Mouse (Mus musculus) left cerebral cortex, postnatal 10 days (tissue): ENCODE measurements around the gene Chac2. TPM values are rescaled to one million over a fixed set of nuclear protein-coding genes. Genes with fewer than 3 reads are reported as not detected.

Experiments
- total RNA-seq, 2 experiments: library from RNA; stranded (reverse); gene quantifications; 2 replicates each; pipeline ENCODE4 v1.2.3; 2021

The Chac2 gene
- total RNA-seq, 2 experiments from 2014 or later = 15.4 to 16.4 TPM

Other genes starting within 250 kb of the Chac2 start
- gene Psme4, start 214.6 kb downstream of the Chac2 start, total RNA-seq = 10 to 100 TPM; 54.5 to 55.2 TPM
- 1 to 10 TPM; 8.1 to 8.4 TPM for gene Gpr75, start 101.0 kb downstream of the Chac2 start, total RNA-seq
- gene Asb3, start 100.9 kb downstream of the Chac2 start, total RNA-seq = 10 to 100 TPM; 14.2 to 16.2 TPM
- gene Erlec1, start 32.0 kb downstream of the Chac2 start, total RNA-seq = 10 to 100 TPM; 49.8 to 54.5 TPM
- not detected for gene Gm17332, start 196.1 kb upstream of the Chac2 start, total RNA-seq